In genomic region chr11:35873624-35874244, GRCm38 (mm10) we compare ENCODE assay signal across 15 mouse cellular contexts. TPM values are rescaled to one million over a fixed set of nuclear protein-coding genes. Genes with fewer than 3 reads are reported as not detected.
DNase-seq lines count a peak whose midpoint lies in the region; ATAC-seq and TF ChIP-seq lines count a peak whose summit lies in the region.
"Had no signal": no experiment of that assay in that cellular context is flagged by ENCODE, and none has a peak within 500 bp of the region (broad histone marks: within the 10 kb centered on the region; RNA-seq: fewer than 3 reads in every experiment).

No protein-coding gene starts in this region.

- DNase-seq in frontal cortex, postnatal 25 days (ENCODE audit: low spot score in 2 of 2), result no peak
- DNase-seq in brain, embryonic 14.5 days (ENCODE audit: low read depth), result peak; percentile 90
- DNase-seq in forebrain, postnatal 0 days, result peak; percentile 43
- peak; percentile 80 for DNase-seq in midbrain, embryonic 14.5 days
- no peak for DNase-seq in lung, postnatal 0 days (ENCODE audit: low spot score)
- no peak for DNase-seq in gastrocnemius, postnatal 10 days
- DNase-seq in layer of hippocampus, postnatal 36 days, result no peak
- DNase-seq: adrenal gland, postnatal 36 days; gastrocnemius, postnatal 14 days; right cerebral cortex, postnatal 25 days; thymus, adult 18-20 months had no signal

- no peak overlapping the region for H3K27ac ChIP-seq in forebrain, postnatal 0 days (ENCODE audit: low read depth, low read length)
- H3K27ac ChIP-seq in midbrain, embryonic 14.5 days (replicated peaks; ENCODE audit: low read depth, low read length), result peak overlapping the region; percentile 34
- H3K27ac ChIP-seq in lung, postnatal 0 days (ENCODE audit: low read length), result no peak overlapping the region
- H3K27ac ChIP-seq: embryonic facial prominence, embryonic 15.5 days had no signal

- no peak for TF ChIP-seq POLR2A in brain, embryonic 14.5 days (IDR thresholded peaks at IDR 0.05; ENCODE audit: borderline replicate concordance, extremely low read depth, insufficient read depth, insufficient read length, poor library complexity, severe bottlenecking)

- peaks cover 5% of the 10 kb centered on the region for H3K4me1 ChIP-seq in forebrain, postnatal 0 days (ENCODE audit: insufficient read depth)
- H3K4me1 ChIP-seq in midbrain, embryonic 14.5 days (ENCODE audit: control insufficient read depth, insufficient read depth, low read length), result peaks cover 32% of the 10 kb centered on the region
- H3K4me1 ChIP-seq in lung, postnatal 0 days (ENCODE audit: insufficient read depth, low read depth, low read length), result no peaks in the 10 kb centered on the region

- H3K27me3 ChIP-seq in forebrain, postnatal 0 days (ENCODE audit: insufficient read depth, low read length), result no peaks in the 10 kb centered on the region
- H3K27me3 ChIP-seq in midbrain, embryonic 14.5 days (ENCODE audit: control insufficient read depth, insufficient read depth, low read length), result no peaks in the 10 kb centered on the region
- H3K27me3 ChIP-seq in lung, postnatal 0 days (replicated peaks; ENCODE audit: insufficient read depth, low read length), result no peaks in the 10 kb centered on the region
- H3K27me3 ChIP-seq: embryonic facial prominence, embryonic 15.5 days; Patski had no signal

- no peaks in the 10 kb centered on the region for H3K9me3 ChIP-seq in forebrain, postnatal 0 days (ENCODE audit: low read length)
- H3K9me3 ChIP-seq in midbrain, embryonic 14.5 days (ENCODE audit: control insufficient read depth, low read length), result no peaks in the 10 kb centered on the region
- H3K9me3 ChIP-seq in lung, postnatal 0 days (ENCODE audit: low read length), result no peaks in the 10 kb centered on the region
- H3K9me3 ChIP-seq: embryonic facial prominence, embryonic 15.5 days had no signal

- H3K4me2 ChIP-seq in forebrain, postnatal 0 days (ENCODE audit: low read depth), result peak overlapping the region; percentile 26; the same call in 1 of the 2 replicates
- H3K4me2 ChIP-seq in midbrain, embryonic 14.5 days (ENCODE audit: low read length), result peak overlapping the region; percentile 43
- H3K4me2 ChIP-seq in lung, postnatal 0 days (replicated peaks; ENCODE audit: low read depth, low read length), result no peak overlapping the region
- H3K4me2 ChIP-seq: embryonic facial prominence, embryonic 15.5 days had no signal

- peaks cover 14% of the 10 kb centered on the region for H3K36me3 ChIP-seq in forebrain, postnatal 0 days (ENCODE audit: insufficient read depth)
- H3K36me3 ChIP-seq in midbrain, embryonic 14.5 days (ENCODE audit: control insufficient read depth, insufficient read depth, low read length), result 0 out of 2 replicates have a peak, but pooled peaks cover 5% of the 10 kb centered on the region
- H3K36me3 ChIP-seq in lung, postnatal 0 days (ENCODE audit: insufficient read depth, low read length), result no peaks in the 10 kb centered on the region
- H3K36me3 ChIP-seq: embryonic facial prominence, embryonic 15.5 days had no signal

- no peak for TF ChIP-seq EP300 in lung, postnatal 0 days (IDR thresholded peaks at IDR 0.05)

- H3K9ac ChIP-seq in forebrain, postnatal 0 days, result peak overlapping the region; percentile 28; the same call in 1 of the 2 replicates
- H3K9ac ChIP-seq in midbrain, embryonic 14.5 days (replicated peaks; ENCODE audit: low read length), result 0 out of 2 replicates have a peak overlapping the region, but pooled peaks have one; percentile 16
- H3K9ac ChIP-seq in lung, postnatal 0 days (replicated peaks; ENCODE audit: low read depth), result no peak overlapping the region
- H3K9ac ChIP-seq: embryonic facial prominence, embryonic 15.5 days had no signal

- H3K4me3 ChIP-seq in forebrain, postnatal 0 days (ENCODE audit: low read depth, low read length), result no peak overlapping the region
- H3K4me3 ChIP-seq in midbrain, embryonic 14.5 days (replicated peaks; ENCODE audit: low read depth, low read length), result peak overlapping the region; percentile 7; the same call in 1 of the 2 replicates
- no peak overlapping the region for H3K4me3 ChIP-seq in lung, postnatal 0 days (ENCODE audit: low read depth, low read length)
- H3K4me3 ChIP-seq: embryonic facial prominence, embryonic 15.5 days; megakaryocyte, embryonic 14.5 days had no signal

- peak; percentile 17; the same call in 1 of the 2 replicates for ATAC-seq in frontal cortex, adult (ENCODE audit: low TSS enrichment)
- peak; percentile 66; the same call in 1 of the 2 replicates for ATAC-seq in forebrain, postnatal 0 days
- peak; percentile 72; the same call in 1 of the 2 replicates for ATAC-seq in midbrain, embryonic 14.5 days (ENCODE audit: low FRiP score, low TSS enrichment)
- no peak for ATAC-seq in lung, postnatal 0 days
- ATAC-seq: Patski had no signal

- 21% methylated on average over 21 of the region's 21 CpGs for WGBS in forebrain, postnatal 0 days
- WGBS in midbrain, embryonic 14.5 days, result 9% methylated on average over 21 of the region's 21 CpGs
- WGBS in lung, postnatal 0 days, result 49% methylated on average over 21 of the region's 21 CpGs

- no peak for TF ChIP-seq CTCF in brain, embryonic 14.5 days (IDR thresholded peaks at IDR 0.05; ENCODE audit: borderline replicate concordance, extremely low read depth, insufficient read depth, insufficient read length)
- no peak for TF ChIP-seq CTCF in forebrain, postnatal 0 days (IDR thresholded peaks at IDR 0.05; ENCODE audit: low read depth)
- no peak for TF ChIP-seq CTCF in lung, postnatal 0 days (IDR thresholded peaks at IDR 0.05)

RNA-seq across cellular contexts. Expression of gene Rars, which starts 39.4 kb away (rescaled TPM):
- polyA plus RNA-seq in brain, embryonic 14.5 days (2012; rRNA removed), result 56.4 and 57.1 TPM in 2 replicates
- total RNA-seq in forebrain, postnatal 0 days (2014; rRNA removed), result 37.8 and 56.6 TPM in 2 replicates
- 66.1 and 66.4 TPM in 2 replicates for polyA plus RNA-seq in forebrain, postnatal 0 days (2015; fragmentation: Nextera tagmentation; extraction: Ambion mirVana)
- 72.0 and 73.1 TPM in 2 replicates for polyA plus RNA-seq in midbrain, embryonic 14.5 days (2014; fragmentation: Nextera tagmentation; extraction: Ambion mirVana)
- polyA plus RNA-seq in lung, postnatal 0 days (2015; fragmentation: Nextera tagmentation; extraction: Ambion mirVana), result 29.4 TPM in 2 replicates
- 10 to 100 TPM; 54.2 to 59.1 TPM for total RNA-seq in gastrocnemius, postnatal 10 days (2021)
- 10 to 100 TPM; 48.9 to 49.9 TPM for total RNA-seq in layer of hippocampus, postnatal 36 days (2021)

Comparison
In these comparisons a context has a peak if more than half of its experiments do, and no peak if none do; other contexts are left out.
1. DNase-seq: peak in brain, embryonic 14.5 days (single experiment), forebrain, postnatal 0 days (single experiment) and midbrain, embryonic 14.5 days (single experiment); none in frontal cortex, postnatal 25 days (0 of 2), lung, postnatal 0 days (single experiment), gastrocnemius, postnatal 10 days (single experiment) and layer of hippocampus, postnatal 36 days (0 of 2).